Mouse (Mus musculus) cerebellum, postnatal 10 days (tissue): Measurements from ENCODE around the gene Alkbh2.

Experiments
- DNase-seq, 2 experiments: peaks; one replicate each; pipeline ENCODE4 v3.0.0; 2021; ENCODE audit warnings: mixed read lengths in 2 of 2

Alkbh2 gene

DNA sequence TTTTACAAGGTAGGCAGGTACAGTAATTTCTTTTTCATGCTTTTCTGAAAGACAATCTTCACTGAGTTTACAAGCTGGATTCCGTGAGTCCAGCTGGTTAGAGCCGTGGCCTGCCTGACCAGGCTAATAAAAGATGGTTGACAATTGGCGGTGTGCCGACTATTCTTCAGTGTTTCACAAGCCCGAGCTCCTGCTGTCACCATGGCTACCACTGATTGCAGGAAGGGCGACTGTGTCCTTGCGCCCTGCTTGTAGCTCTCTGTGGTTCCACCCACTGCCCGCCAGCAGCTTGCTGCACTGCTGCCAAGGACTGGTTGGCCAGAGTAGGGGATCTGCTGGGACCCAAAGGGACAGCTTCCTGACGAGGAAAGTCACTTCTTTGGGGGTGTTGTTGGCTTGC is 11.2 kb upstream of the Alkbh2 start:
- DNase-seq, result peak; percentile 86 to 88

DNA sequence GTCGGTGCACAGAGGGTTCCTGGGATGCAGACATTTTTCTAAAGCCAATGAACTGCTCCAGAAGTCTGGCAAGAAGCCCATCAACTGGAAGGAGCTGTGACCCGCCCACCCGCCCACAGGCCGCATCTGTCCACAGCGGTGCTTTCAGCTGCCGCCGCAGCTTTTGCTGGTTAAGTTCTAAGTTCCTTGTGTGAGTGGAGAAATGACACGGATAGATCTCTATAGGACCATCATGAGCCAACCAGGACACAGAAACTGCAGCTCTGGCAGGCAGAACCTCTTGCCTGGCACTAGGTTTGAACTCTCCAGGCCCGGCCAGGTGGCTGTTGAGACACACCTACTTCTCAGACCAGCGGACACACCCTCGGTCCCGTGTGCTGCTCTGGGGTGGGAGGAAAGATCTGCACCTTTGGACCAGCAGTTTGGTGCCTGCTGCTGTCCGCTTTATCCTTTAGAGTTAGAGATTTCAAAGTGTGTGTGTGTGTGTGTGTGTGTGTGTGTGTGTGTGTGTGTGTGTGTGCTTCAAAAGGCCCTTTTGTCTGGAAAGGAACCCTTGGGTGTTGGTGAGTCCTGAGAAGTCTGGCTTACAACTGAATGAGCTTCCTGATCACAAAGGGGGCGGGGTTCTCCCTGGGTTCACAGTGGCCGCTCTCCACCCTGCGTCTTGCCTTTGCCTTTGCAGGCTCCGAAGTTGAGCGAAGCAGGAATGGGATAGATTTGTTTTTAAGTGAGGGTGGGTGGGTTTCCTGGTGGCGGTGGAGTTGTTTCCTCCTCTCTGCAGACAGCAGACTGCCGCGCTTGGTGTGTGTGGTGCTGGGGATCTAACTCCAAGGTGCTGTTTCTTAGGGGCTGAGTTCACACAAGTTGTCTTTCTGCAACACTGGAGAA is 10.5 kb upstream of the Alkbh2 start:
- DNase-seq, result peak; percentile 31 to 40

- DNase-seq, result peak; percentile 31 to 47
Observed at GRCm38 (mm10) chr5:114137481-114138276, 9.7 kb upstream of the Alkbh2 start.

DNA sequence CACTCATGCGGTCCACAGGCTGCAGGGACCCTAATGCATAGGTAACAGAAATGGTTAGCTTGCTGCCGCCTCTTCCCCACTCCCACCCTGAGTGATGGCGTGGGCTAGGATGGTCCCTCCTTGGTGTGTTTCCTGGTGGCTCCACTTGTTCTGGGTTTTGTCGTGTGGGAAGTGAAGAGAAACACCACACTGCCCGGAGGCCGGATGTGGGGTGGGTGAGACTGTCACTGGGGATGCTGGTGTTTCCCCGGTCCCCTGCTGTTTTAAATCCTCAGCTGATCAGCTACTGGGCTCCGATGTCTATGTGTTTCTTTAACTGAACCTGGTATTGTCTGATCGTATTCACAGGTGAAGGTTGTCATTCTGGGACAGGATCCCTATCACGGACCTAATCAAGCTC is 7.5 kb upstream of the Alkbh2 start:
- DNase-seq, result no peak

DNA sequence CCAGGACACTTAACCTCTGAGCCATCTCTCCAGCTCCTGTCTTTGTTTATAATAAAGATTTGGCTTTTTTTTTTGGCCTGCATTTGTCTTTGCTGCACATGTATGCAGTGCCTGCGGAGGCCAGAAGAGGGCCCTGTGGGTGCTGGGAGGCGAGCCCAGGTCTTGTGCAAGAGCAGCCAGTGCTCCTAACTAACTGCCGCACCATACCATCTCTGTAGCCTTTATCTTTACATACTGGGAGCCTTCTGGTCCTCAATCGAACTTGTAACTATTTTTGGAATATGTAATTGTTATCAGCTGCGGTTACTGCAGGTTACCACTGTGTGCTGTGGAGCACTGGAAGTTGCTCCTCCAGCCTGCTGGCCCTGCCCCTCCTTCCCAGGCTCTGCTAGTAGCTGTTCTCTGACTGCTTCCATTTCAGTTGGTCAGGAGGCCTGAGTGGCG is 6.1 kb upstream of the Alkbh2 start:
- peak; percentile 76 to 82 for DNase-seq

GRCm38 (mm10) chr5:114132841-114133240 is 4.8 kb upstream of the Alkbh2 start:
- no peak for DNase-seq

DNA sequence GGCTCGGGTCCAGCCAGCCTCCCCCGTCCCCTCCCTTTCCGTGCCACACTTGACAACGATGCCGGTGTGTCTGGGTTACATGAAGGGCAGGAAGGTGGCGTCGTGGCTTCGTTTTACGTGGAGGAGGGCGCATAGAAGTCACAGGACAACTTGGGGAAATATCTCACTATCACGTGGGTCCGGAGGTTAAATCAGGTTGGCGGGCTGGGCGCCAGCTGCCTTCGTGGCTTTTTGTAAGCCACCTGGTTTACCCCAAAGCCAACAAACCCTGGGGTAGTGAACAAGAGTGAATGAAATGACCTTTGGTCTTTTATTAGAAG is 3.5 kb upstream of the Alkbh2 start:
- DNase-seq, result peak; percentile 84 to 87

- peak; percentile 98 for DNase-seq
Observed at GRCm38 (mm10) chr5:114130698-114131520, 2.9 kb upstream of the Alkbh2 start.

GRCm38 (mm10) chr5:114130211-114130605 is 2.2 kb upstream of the Alkbh2 start, which contains the start of gene Ung:
Gene Ung (plus strand): TSS chr5:114130386.
- DNase-seq, result peak; percentile 90

GRCm38 (mm10) chr5:114129550-114130210 is 1.7 kb upstream of the Alkbh2 start:
- DNase-seq, result no peak

- DNase-seq, result no peak
Observed at GRCm38 (mm10) chr5:114126499-114127244, 1.3 kb downstream of the Alkbh2 start.

DNA sequence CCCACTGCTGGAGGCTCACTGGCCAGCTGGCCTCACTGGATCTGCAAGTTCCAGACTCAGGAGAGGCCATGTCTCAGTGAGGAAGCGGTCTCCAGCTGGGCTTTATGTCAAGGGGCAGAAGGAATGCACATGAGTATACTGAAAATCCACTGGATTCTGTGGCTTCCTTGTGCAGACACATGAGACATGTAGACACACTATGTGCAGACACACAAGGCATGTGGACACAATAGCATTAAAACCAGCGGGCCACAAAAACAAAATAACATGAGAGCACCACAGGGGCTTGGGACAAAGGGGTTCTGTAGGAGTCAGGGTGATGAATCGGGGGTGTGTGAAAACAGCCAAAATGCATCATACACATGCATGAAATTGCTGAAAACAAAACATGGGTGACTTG is 2.0 kb downstream of the Alkbh2 start:
- DNase-seq, result no peak

DNA sequence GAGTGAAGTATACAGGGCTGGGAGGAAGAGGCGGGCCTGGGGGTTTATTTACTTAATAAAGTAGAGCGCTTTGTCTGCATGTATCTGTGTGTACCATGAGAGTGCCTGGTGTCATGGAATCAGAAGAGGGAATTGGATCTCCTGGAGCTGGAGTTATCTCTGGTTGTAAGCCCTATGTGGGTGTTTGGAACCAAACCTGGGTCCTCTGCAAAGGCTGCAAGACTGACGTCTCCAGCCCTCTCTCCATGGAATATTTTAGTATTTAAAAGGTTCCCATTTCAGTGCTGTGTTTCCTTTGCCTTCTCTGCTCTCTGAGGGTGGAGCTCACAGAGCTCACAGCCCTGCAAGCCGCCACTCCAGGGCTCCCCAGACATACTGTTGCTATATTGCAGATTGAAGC is 8.2 kb downstream of the Alkbh2 start:
- no peak for DNase-seq

DNA sequence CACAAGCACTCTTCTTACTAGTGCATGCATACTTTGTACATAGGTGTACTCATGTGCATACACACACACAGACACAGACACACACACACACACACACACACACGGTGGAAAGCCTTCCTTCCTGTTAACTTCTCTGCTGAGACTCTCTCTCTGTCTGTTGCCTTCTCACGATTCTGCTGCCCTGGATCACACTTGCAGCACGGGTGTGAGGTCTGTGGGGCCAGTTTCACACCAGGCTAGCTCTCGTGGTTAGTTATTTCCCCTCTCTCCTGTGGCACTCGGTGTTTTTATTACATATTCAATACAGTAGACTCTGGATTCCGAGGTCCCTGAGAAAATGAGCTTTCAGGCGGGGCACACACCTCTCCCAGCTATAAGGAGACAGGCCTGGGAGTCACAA is 11.4 kb downstream of the Alkbh2 start:
- DNase-seq, result no peak

DNA sequence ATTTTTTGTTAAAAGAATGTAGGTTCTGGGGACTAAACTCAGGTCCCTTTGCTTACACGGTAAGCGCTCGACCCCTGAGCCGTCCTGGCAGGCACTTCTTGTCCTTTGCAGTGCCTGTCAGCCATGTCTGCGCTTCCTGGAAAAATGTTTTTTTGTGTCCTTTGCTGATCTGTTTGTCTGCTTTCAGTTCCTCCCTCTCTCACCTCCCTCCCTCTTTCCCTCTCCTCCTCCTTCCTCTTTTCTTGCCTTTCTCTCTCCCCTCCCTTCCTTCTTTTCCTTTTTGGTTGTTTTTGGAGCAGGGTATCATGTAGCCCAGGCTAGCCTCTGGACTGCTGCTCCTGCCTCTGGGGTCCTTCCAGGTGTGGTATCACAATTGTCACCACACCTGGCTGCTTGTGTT is 13.0 kb downstream of the Alkbh2 start:
- no peak for DNase-seq

DNA sequence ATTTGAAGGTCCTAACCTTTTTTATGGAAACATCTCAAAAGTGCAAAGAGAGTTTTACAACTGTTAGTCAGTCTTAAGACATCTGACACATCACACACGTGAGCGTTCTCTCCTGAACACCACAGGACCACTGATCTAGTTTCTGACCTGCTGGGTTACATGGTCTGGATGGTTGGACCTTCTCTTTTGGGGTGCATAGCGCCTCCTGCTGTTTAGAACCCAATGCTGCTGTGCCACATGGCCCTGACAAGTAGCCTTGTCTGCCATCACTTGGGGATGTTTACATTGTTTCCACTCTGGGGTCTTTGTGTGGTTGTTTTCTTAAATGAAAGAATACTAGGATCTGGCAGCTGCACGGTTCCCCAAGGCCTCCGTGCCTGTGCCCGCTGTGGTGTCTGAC is 14.7 kb downstream of the Alkbh2 start:
- no peak for DNase-seq

- no peak for DNase-seq
Observed at GRCm38 (mm10) chr5:114106391-114106935, 21.6 kb downstream of the Alkbh2 start.

- DNase-seq, result no peak
Observed at GRCm38 (mm10) chr5:114102807-114103206, 25.2 kb downstream of the Alkbh2 start.

DNA sequence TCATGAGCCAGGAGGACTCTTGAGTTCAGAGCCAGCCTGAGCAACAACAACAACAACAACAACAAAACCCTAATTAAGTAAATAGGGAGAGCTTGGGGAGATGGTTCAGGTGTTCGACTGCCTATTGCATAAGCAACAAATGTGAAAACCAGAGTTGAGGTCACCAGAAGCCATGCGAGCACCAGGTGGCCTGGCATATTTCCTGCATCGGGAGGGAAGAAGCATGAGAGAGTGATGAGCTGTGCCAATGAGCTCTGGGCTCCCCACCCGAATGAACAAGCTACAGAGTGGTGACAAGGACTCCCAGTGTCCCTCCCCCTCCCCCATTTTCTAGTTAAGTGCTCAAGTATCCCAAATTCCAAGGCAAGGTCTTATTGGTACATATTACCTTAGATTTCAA is 26.1 kb downstream of the Alkbh2 start:
- no peak for DNase-seq

DNA sequence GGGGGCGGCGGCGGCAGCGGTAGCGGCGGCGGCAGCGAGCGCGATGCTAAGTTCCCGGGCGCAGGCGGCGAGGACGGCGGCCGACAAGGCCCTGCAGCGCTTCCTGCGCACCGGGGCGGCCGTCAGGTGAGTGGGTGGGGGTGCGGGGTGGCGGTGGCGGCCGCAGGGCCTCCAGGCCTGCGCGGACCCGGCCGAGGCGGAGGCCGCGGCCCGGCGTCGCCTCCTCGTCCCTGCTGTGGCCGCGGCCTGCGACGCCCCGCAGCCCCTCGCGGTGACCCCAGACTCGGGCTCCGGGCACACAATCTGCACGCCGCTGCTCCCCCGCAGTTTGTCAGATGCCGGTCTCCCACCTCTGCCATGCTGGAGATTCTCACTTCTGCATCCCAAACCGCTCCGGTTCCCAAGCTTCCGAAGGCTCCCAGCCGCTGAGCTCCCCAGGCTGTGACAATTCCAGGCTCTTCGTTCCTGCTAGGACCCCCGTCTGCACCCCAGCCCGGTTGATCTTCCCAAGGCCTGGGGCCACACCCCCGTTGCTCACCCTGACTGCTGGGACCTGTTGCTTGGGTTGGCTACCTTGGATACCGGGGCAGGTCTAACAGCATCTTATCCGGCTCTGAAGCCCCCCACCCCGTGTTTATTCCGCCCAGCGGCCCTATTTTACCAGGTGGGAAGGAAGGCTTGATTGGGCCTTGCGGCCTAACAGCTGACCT is 27.5 kb downstream of the Alkbh2 start:
- no peak for DNase-seq
